Mouse (Mus musculus): Measurements from ENCODE around the gene Lamp2.

DNA sequence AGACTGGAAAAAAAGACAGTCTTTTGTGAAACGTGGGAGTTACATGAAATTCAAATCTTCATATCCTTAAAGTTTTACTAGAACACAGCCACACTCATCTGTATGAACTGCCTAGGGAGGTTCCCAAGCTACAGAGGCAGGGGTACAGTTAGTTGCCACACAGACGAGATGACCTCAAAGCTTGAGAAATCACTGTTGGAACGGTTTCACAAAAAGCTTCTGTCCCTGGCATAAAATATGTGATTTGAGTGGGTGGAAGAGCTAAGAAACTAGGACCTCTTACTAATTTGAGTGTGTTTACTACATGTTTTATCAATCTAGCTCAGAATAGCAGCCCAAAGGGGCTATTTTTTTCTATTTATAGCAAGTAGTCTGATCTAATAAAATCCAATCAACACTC lies 33.9 kb downstream of the Lamp2 start:
- no peak for TF ChIP-seq POLR2A (IDR thresholded peaks at IDR 0.05; ENCODE audit: low read depth, low read length)
- TF ChIP-seq CTCF (IDR thresholded peaks at IDR 0.05; ENCODE audit: extremely low read depth, insufficient read depth, insufficient read length, insufficient replicate concordance), result no peak
